Mouse (Mus musculus) stomach, postnatal 0 days (tissue): ENCODE measurements around the gene Tyw5.

Experiments used
- CTCF ChIP-seq: IDR thresholded peaks from 2 replicates; pipeline ENCODE4 v1.5.1; 2016; ENCODE audit warnings: antibody characterized with exemption, low read depth, mild to moderate bottlenecking, moderate library complexity
- EP300 ChIP-seq: optimal IDR thresholded peaks from 2 replicates; pipeline ENCODE3; 2016; ENCODE audit warnings: antibody characterized with exemption

- TF ChIP-seq CTCF (no peak), EP300 (no peak)
Measured at GRCm38 (mm10) chr1:57402116-57402515, 4.8 kb downstream of the Tyw5 start.
